Mouse (Mus musculus) embryo, embryonic 9.5 days (tissue): ENCODE results near the gene Acr.
A peak's percentile ranks its signal among the peaks of the same experiment; 100 is the strongest.

ENCODE experiments used
- DNase-seq: peaks from one replicate; pipeline ENCODE4 v3.0.0-alpha.2; 2017; ENCODE audit errors: extremely low spot score

Acr gene

DNA sequence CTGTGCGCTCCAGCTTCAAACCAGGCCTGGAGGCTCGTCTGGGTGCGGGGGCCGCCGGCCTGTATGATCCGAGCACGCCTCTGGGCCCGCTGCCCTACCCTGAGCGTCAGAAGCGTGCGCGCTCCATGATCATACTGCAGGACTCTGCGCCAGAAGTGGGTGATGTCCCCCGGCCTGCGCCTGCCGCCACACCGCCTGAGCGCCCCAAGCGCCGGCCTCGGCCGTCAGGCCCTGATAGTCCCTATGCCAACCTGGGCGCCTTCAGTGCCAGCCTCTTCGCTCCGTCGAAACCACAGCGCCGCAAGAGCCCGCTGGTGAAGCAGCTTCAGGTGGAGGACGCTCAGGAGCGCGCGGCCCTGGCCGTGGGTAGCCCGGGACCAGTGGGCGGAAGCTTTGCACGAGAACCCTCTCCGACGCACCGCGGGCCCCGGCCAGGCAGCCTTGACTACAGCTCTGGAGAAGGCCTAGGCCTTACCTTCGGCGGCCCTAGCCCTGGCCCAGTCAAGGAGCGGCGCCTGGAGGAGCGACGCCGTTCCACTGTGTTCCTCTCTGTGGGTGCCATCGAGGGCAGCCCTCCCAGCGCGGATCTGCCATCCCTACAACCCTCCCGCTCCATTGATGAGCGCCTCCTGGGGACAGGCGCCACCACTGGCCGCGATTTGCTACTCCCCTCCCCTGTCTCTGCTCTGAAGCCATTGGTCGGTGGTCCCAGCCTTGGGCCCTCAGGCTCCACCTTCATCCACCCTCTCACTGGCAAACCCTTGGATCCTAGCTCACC is 20.1 kb upstream of the Acr start:
- DNase-seq: peak; percentile 79

GRCm38 (mm10) chr15:89548837-89549236 is 19.3 kb upstream of the Acr start:
- DNase-seq: no peak

DNA sequence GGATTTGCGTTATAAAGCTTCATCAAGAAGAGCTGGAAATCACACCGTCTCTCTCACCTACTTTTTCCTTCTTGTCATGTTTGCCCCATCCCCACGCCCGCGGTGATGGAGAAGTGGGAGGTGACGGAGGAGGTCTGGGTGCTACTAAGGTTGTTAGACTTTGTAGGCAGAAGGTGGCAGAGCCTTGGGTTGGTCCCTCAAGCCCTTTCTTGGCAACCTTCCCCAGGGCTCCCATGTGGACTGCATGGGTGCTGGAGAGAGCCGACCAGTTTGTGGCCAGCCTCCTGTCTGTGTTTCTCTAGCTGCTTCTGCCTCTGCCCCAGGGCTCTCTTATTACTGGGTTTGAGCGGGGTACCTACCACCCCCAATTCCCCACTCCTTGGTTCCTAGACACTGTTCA is 17.6 kb upstream of the Acr start:
- no peak for DNase-seq

DNA sequence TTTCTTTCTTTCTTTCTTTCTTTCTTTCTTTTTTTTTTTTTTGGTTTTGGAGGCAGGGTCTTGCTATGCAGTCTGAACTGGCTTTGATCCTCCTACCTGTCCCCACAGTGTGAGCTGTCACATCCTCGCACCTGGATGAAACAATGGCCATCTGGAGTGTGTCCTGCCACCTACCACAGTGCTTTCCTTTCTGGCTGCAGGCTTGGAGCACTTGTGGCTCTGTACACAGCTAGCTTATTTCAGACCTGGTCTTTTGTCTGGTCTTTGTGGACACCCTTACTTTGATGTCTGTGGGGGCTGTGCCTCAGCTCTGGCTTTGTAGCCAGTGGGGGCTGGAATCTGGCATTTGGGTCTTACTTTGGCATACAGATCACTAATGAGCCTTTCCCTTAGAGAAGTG is 16.4 kb upstream of the Acr start:
- no peak for DNase-seq

DNA sequence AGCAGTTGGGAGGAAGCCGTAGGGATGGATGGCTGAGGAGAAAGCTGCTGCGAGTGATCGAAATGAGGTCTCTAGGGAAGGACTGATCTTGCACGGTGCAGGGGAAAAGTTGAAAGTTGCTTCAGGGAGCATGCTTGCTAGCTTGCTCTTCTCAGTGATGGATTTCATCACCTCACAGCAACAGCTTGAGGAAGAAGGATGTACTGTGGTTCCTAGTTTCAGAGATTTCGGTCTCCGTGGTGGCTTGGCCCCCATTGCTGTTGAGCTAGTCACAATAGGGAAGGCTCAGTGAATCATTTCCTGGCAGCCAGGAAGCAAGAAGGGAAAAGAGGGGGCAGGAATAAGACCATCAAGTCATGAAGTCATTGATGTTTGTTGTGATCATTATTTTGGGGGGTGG is 12.5 kb upstream of the Acr start:
- DNase-seq: no peak

- peak; percentile 58 for DNase-seq
Observed at GRCm38 (mm10) chr15:89556401-89557178, 11.5 kb upstream of the Acr start.

- DNase-seq: no peak
Observed at GRCm38 (mm10) chr15:89557179-89557995, 10.7 kb upstream of the Acr start.

GRCm38 (mm10) chr15:89557996-89558390 is 10.1 kb upstream of the Acr start:
- no peak for DNase-seq

GRCm38 (mm10) chr15:89559202-89559731 is 8.9 kb upstream of the Acr start:
- no peak for DNase-seq

DNA sequence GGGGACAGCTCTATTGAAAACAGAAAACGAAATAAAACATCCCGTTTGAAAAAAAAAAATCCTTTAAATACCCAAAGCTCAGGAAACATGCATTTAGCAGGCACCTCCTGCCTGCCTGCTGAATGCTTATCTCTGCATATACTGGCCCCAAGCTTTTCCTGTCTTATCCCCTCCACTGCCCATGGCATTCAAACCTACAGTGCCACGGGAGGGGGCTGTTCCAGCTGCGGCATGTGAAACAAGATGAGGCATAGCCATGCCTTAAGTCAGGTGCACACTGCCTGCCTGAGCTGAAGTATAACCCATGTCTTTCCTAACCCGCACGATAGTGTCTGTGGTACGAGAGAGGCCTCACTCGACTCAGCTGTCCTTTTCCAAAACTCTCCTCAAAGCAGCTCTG is 4.0 kb downstream of the Acr start:
- DNase-seq: no peak

- DNase-seq: no peak
Observed at GRCm38 (mm10) chr15:89582494-89582893, 14.4 kb downstream of the Acr start.

GRCm38 (mm10) chr15:89585101-89585500 is 17.0 kb downstream of the Acr start:
- DNase-seq: no peak

DNA sequence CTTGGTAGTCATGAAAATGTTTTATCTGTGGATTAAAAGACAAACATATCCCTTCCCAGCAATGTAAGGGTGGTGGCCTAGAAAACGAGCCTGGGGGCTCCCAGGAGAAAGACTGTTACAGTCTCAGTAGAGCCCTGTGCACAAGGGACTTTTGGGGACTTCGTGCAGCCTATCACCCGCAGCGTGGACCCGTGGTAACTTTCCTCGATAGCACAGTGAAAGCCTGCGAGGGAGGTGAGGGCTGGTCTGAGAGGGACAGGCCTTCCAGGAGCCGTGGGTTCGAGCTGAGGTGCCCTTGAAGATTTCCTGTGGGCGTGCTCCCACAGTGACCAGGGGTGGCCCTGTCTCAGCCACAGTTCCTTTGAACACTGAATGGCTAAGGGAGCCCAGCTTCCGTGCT is 17.5 kb downstream of the Acr start:
- DNase-seq: no peak

DNA sequence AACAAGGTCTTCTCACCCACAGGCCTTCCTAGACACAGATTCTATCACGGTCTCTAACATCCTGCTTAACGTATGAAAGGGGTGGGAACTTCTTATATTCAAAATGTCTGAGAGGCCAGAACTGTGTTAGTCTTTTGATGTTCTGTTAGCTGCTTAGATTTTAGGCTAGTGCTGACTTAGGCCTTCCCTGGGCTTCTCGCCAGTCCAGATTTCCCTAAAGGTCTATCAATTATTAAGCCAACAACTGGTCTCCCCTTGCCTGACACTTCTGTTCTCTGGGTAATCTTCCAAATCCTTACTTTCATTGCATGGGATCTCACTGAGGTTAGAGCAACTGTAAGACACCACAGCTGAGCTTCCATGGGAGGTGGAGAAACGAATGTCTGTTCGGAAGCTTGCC is 21.0 kb downstream of the Acr start:
- DNase-seq: no peak

- DNase-seq: no peak
Observed at GRCm38 (mm10) chr15:89591317-89591716, 23.2 kb downstream of the Acr start.

- DNase-seq: peak; percentile 95
Observed at GRCm38 (mm10) chr15:89591723-89592455, 23.8 kb downstream of the Acr start, which contains the start of gene Rabl2. Gene Rabl2 (minus strand): TSS chr15:89591923.

- no peak for DNase-seq
Observed at GRCm38 (mm10) chr15:89592548-89592947, 24.4 kb downstream of the Acr start.

DNA sequence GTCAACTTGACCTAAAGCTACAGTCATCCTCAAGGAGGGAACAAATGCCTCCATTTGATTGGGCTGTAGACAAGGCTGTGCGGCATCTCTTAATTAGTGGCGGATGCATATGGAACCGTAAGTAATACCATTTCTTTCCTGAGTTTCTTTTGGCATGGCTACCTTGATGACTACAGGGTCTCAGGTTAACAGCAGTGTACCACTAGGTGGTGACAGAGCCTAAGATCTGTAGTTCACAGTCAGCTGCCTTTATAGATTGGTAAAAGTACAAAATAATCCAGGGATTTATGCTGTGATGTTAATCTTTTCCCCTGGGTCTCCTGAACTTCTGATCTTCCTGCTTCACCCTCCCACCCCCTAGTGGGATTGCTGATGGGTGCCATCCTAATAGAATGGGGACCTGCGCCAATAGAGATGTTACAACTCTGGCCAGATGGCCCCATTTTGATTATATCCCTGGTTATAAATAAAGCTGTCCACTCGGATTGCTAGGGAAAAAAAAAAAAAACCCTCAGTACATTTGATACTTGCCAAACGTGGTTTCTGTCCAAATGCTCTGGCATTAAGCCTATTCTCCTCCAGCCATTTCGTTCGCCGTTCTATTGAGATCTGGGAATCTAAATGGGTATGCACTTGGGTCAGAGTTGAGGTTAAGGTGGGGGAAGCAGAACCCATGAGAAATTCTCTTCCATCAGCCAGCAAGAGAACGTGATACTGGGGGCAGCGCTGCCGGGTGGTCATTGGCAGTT is 37.9 kb downstream of the Acr start:
- no peak for DNase-seq

- DNase-seq: no peak
Observed at GRCm38 (mm10) chr15:89607480-89607879, 39.4 kb downstream of the Acr start.

- no peak for DNase-seq
Observed at GRCm38 (mm10) chr15:89607888-89608287, 39.8 kb downstream of the Acr start.
